Mouse (Mus musculus) MEL (cell line): ENCODE measurements around the gene Cog3. TPM values are rescaled to one million over a fixed set of nuclear protein-coding genes. Genes with fewer than 3 reads are reported as not detected.
"Not testable (repeated sequence)": the region's sequence is repeated elsewhere in the genome, so short reads cannot be mapped to it uniquely, and the experiment has no call there.

Experiments used
- DNase-seq: peaks from one replicate; pipeline ENCODE4 v3.0.0; 2011; ENCODE audit warnings: low read depth, low spot score
- H3K27ac ChIP-seq: 2 replicates; pipeline ENCODE4 v1.5.1; 2012; ENCODE audit warnings: low read depth, mild to moderate bottlenecking, control low read depth, low read length, moderate library complexity; ENCODE audit not compliant: control insufficient read depth
- H3K27me3 ChIP-seq, 2 experiments: fragments of 150-350 bp in 1 of 2; sonication (generic) in 1 of 2; 2 replicates each; pipeline ENCODE4 v1.6.1; 2012; ENCODE audit warnings: low read length in 2 of 2, mild to moderate bottlenecking in 2 of 2, improper control_type of control experiment in 1 of 2, moderate library complexity in 1 of 2; ENCODE audit not compliant: insufficient read depth in 2 of 2, control insufficient read depth in 1 of 2
- H3K36me3 ChIP-seq, 2 experiments: 2 replicates each; pipeline ENCODE4 v1.6.1; 2012 to 2014; ENCODE audit warnings: low read length in 2 of 2, improper control_type of control experiment in 1 of 2, inconsistent platforms in 1 of 2, mild to moderate bottlenecking in 1 of 2; ENCODE audit not compliant: insufficient read depth in 2 of 2, control insufficient read depth in 1 of 2
- H3K4me1 ChIP-seq, 2 experiments: fragments of 150-350 bp in 1 of 2; sonication (generic) in 1 of 2; 2 replicates each; pipeline ENCODE4 v1.6.1; 2012; ENCODE audit warnings: low read length in 2 of 2, improper control_type of control experiment in 1 of 2, mild to moderate bottlenecking in 1 of 2; ENCODE audit not compliant: insufficient read depth in 2 of 2, control insufficient read depth in 1 of 2
- H3K4me3 ChIP-seq, 2 experiments: fragments of 150-350 bp in 1 of 2; sonication (generic) in 1 of 2; 2 replicates each; pipeline ENCODE4 v1.5.1; 2012; ENCODE audit warnings: low read depth in 2 of 2, low read length in 2 of 2, mild to moderate bottlenecking in 2 of 2, moderate library complexity in 2 of 2, control low read depth in 1 of 2, improper control_type of control experiment in 1 of 2; ENCODE audit not compliant: control insufficient read depth in 1 of 2, insufficient read depth in 1 of 2
- H3K79me2 ChIP-seq: 2 replicates; pipeline ENCODE4 v1.6.1; 2012; ENCODE audit warnings: mild to moderate bottlenecking, low read length, moderate library complexity; ENCODE audit not compliant: control insufficient read depth, poor library complexity, insufficient read depth
- H3K9ac ChIP-seq: 2 replicates; pipeline ENCODE4 v1.6.1; 2012; ENCODE audit warnings: low read depth, mild to moderate bottlenecking, control low read depth, low read length, moderate library complexity; ENCODE audit not compliant: control insufficient read depth, poor library complexity, severe bottlenecking
- H3K9me3 ChIP-seq: fragments of 150-350 bp; sonication (generic); replicated peaks from 2 replicates; pipeline ENCODE4 v1.6.1; 2012; ENCODE audit warnings: mild to moderate bottlenecking, low read length, improper control_type of control experiment, moderate library complexity; ENCODE audit not compliant: insufficient read depth
- BHLHE40 ChIP-seq: IDR thresholded peaks from 2 replicates; pipeline ENCODE4 v1.6.1; 2012; ENCODE audit warnings: low read depth, mild to moderate bottlenecking, inconsistent platforms, low read length, improper control_type of control experiment, borderline replicate concordance
- ELF1 ChIP-seq: IDR thresholded peaks from 2 replicates; pipeline ENCODE4 v1.6.1; 2014; ENCODE audit warnings: low read depth, mild to moderate bottlenecking, inconsistent platforms, low read length, improper control_type of control experiment, moderate library complexity
- EP300 ChIP-seq, 2 experiments: IDR thresholded peaks; 2 replicates each; pipeline ENCODE4 v1.6.1; 2011; ENCODE audit warnings: improper control_type of control experiment in 2 of 2, low read length in 2 of 2, low read depth in 1 of 2, mild to moderate bottlenecking in 1 of 2
- ETS1 ChIP-seq: IDR thresholded peaks from 2 replicates; pipeline ENCODE4 v1.6.1; 2012; ENCODE audit warnings: low read depth, mild to moderate bottlenecking, inconsistent platforms, low read length, improper control_type of control experiment, moderate library complexity
- GATA1 ChIP-seq: IDR thresholded peaks from 2 replicates; pipeline ENCODE4 v1.6.1; 2011; ENCODE audit warnings: low read depth, low read length, improper control_type of control experiment
- HCFC1 ChIP-seq: IDR thresholded peaks from 2 replicates; pipeline ENCODE4 v1.6.1; 2012; ENCODE audit warnings: low read depth, mild to moderate bottlenecking, inconsistent platforms, low read length, improper control_type of control experiment, moderate library complexity
- MAFK ChIP-seq: IDR thresholded peaks from 2 replicates; pipeline ENCODE4 v1.6.1; 2011; ENCODE audit warnings: low read depth, mild to moderate bottlenecking, low read length, improper control_type of control experiment, borderline replicate concordance
- MAZ ChIP-seq: IDR thresholded peaks from 2 replicates; pipeline ENCODE4 v1.6.1; 2012; ENCODE audit warnings: low read depth, mild to moderate bottlenecking, inconsistent platforms, low read length, improper control_type of control experiment
- MEF2A ChIP-seq: IDR thresholded peaks from 2 replicates; pipeline ENCODE4 v1.6.1; 2014; ENCODE audit warnings: low read depth, mild to moderate bottlenecking, inconsistent platforms, low read length, improper control_type of control experiment; ENCODE audit not compliant: poor library complexity, insufficient replicate concordance, severe bottlenecking; ENCODE audit errors: extremely low read depth
- MXI1 ChIP-seq: IDR thresholded peaks from 2 replicates; pipeline ENCODE4 v1.6.1; 2011; ENCODE audit warnings: mild to moderate bottlenecking, low read depth, low read length, improper control_type of control experiment
- MYC ChIP-seq: IDR thresholded peaks from 2 replicates; pipeline ENCODE4 v1.6.1; 2011; ENCODE audit warnings: low read depth, mild to moderate bottlenecking, low read length, improper control_type of control experiment, moderate library complexity
- NELFE ChIP-seq: IDR thresholded peaks from 2 replicates; pipeline ENCODE4 v1.6.1; 2011; ENCODE audit warnings: low read depth, low read length, improper control_type of control experiment
- POLR2AphosphoS2 ChIP-seq: IDR thresholded peaks from 2 replicates; pipeline ENCODE4 v1.6.1; 2011; ENCODE audit warnings: low read length, improper control_type of control experiment
- SMC3 ChIP-seq: IDR thresholded peaks from 2 replicates; pipeline ENCODE4 v1.6.1; 2011; ENCODE audit warnings: low read depth, low read length, improper control_type of control experiment
- TAL1 ChIP-seq: IDR thresholded peaks from 2 replicates; pipeline ENCODE4 v1.6.1; 2012; ENCODE audit warnings: mild to moderate bottlenecking, inconsistent platforms, low read length, moderate library complexity, mixed read lengths
- TCF12 ChIP-seq: IDR thresholded peaks from 2 replicates; pipeline ENCODE4 v1.6.1; 2014; ENCODE audit warnings: low read depth, mild to moderate bottlenecking, inconsistent platforms, low read length, improper control_type of control experiment, moderate library complexity
- UBTF ChIP-seq: IDR thresholded peaks from 2 replicates; pipeline ENCODE4 v1.6.1; 2012; ENCODE audit warnings: low read depth, mild to moderate bottlenecking, inconsistent platforms, low read length, improper control_type of control experiment, moderate library complexity, borderline replicate concordance; ENCODE audit not compliant: insufficient read depth
- USF2 ChIP-seq, 2 experiments: IDR thresholded peaks; 2 replicates each; pipeline ENCODE4 v1.6.1; 2011 to 2012; ENCODE audit warnings: improper control_type of control experiment in 2 of 2, low read length in 2 of 2, borderline replicate concordance in 1 of 2, inconsistent platforms in 1 of 2, low read depth in 1 of 2, mild to moderate bottlenecking in 1 of 2; ENCODE audit not compliant: insufficient read depth in 1 of 2
- ZKSCAN1 ChIP-seq: IDR thresholded peaks from 2 replicates; pipeline ENCODE4 v1.6.1; 2012; ENCODE audit warnings: low read depth, mild to moderate bottlenecking, inconsistent platforms, low read length, improper control_type of control experiment, moderate library complexity
- ZMIZ1 ChIP-seq: IDR thresholded peaks from 2 replicates; pipeline ENCODE4 v1.6.1; 2012; ENCODE audit warnings: low read depth, mild to moderate bottlenecking, inconsistent platforms, low read length, improper control_type of control experiment, moderate library complexity
- polyA plus RNA-seq, 2 experiments: library from polyadenylated mRNA; stranded (reverse) in 1 of 2; unstranded in 1 of 2; fragments of >175 nt in 1 of 2; fragments of >200 nt in 1 of 2; gene quantifications; 2 replicates each; pipeline versions ENCODE4 v1.2.1 to v1.2.4; 2012; ENCODE audit warnings: low replicate concordance in 2 of 2, low read depth in 1 of 2; ENCODE audit not compliant: insufficient read length in 2 of 2, insufficient read depth in 1 of 2, missing spikeins in 1 of 2
- total RNA-seq: library from RNA; depleted of rRNA; stranded (reverse); fragments of 300-350 nt; gene quantifications from 2 replicates; pipeline ENCODE4 v1.2.3, GENCODE M21; 2012

Cog3 gene
- total and polyA plus RNA-seq, 3 experiments: 15.3 to 46.1 (median 16.7) TPM

- Histone ChIP-seq H3K27me3 (no peaks in the 10 kb centered on the region), H3K27ac (peak overlapping the region; percentile 40), H3K9me3 (no peaks in the 10 kb centered on the region), H3K36me3 (peaks cover 4 to 7% of the 10 kb centered on the region in 2 experiments; a peak in 3 of 4 replicates), H3K79me2 (no peaks in the 10 kb centered on the region), H3K4me3 (no peak overlapping the region), H3K4me1 (peaks cover 3 to 9% of the 10 kb centered on the region in 2 experiments; a peak in 2 of 4 replicates), H3K9ac (peak overlapping the region; percentile 10; the same call in 1 of the 2 replicates)
- DNase-seq: peak; percentile 66
- TF ChIP-seq TAL1: no peak
- no peak for TF ChIP-seq NELFE
- TF ChIP-seq POLR2AphosphoS2: no peak
- TF ChIP-seq ELF1: 0 out of 2 replicates have a peak, but pooled peaks have one; percentile 30
- TF ChIP-seq BHLHE40: peak; percentile 22; the same call in 1 of the 2 replicates
- no peak for TF ChIP-seq MEF2A
- TF ChIP-seq MAZ: no peak
- TF ChIP-seq ZMIZ1: no peak
- TF ChIP-seq TCF12: no peak
- TF ChIP-seq SMC3: no peak
- no peak for TF ChIP-seq ZKSCAN1
- peak; percentile 9; the same call in 1 of the 2 replicates for TF ChIP-seq GATA1
- TF ChIP-seq ETS1: peak; percentile 73
- TF ChIP-seq MYC: no peak
- peak; percentile 39; the same call in 1 of the 2 replicates for TF ChIP-seq MXI1
- no peak for TF ChIP-seq HCFC1
- TF ChIP-seq MAFK: no peak
- no peak for TF ChIP-seq USF2 (IDR thresholded peaks at IDR 0.05; ENCODE audit: borderline replicate concordance in 1 of 2, insufficient read depth in 1 of 2, low read depth in 1 of 2, low read length in 2 of 2)
- peak in 1 of 2 experiments; percentile 71; a peak in 2 of 4 replicates for TF ChIP-seq EP300 (IDR thresholded peaks at IDR 0.05; ENCODE audit: low read depth in 1 of 2, low read length in 2 of 2)
- no peak for TF ChIP-seq UBTF
These were observed 19.1 kb upstream of the Cog3 start for GRCm38 (mm10) chr14:75773431-75773830.

GRCm38 (mm10) chr14:75772407-75772806 is 18.1 kb upstream of the Cog3 start:
- H3K27ac ChIP-seq: not testable (repeated sequence)

More at GRCm38 (mm10) chr14:75772407-75772806, 18.1 kb upstream of the Cog3 start:
- H3K4me3 ChIP-seq, DNase-seq, H3K36me3 ChIP-seq, H3K27me3 ChIP-seq, H3K9ac ChIP-seq, H3K9me3 ChIP-seq, H3K4me1 ChIP-seq, H3K79me2 ChIP-seq: not testable (repeated sequence)
